Mouse (Mus musculus) heart, embryonic 11.5 days (tissue): ENCODE measurements around the gene Ccng2. TPM values are rescaled to one million over a fixed set of nuclear protein-coding genes. Genes with fewer than 3 reads are reported as not detected.

Source experiments
- ATAC-seq: fragments of 200-750 bp; cut with Nextera tagmentation; replicated peaks from 2 replicates; pipeline ENCODE4 v1.8.0; 2017; ENCODE audit warnings: moderate library complexity; ENCODE audit not compliant: insufficient number of reproducible peaks, low FRiP score, low TSS enrichment
- H3K27ac ChIP-seq: fragments of 300-500 bp; sonication (generic); 2 replicates; pipeline ENCODE4 v1.5.1; 2014; ENCODE audit warnings: mild to moderate bottlenecking, low read depth, low read length
- H3K27me3 ChIP-seq: fragments of 300-500 bp; sonication (generic); 2 replicates; pipeline ENCODE4 v1.6.1; 2014; ENCODE audit warnings: mild to moderate bottlenecking, low read length, mixed read lengths; ENCODE audit not compliant: control insufficient read depth, insufficient read depth
- H3K36me3 ChIP-seq: fragments of 300-500 bp; sonication (generic); 2 replicates; pipeline ENCODE4 v1.6.1; 2014; ENCODE audit warnings: mild to moderate bottlenecking, low read length, moderate library complexity, mixed read lengths; ENCODE audit not compliant: control insufficient read depth, insufficient read depth
- H3K4me1 ChIP-seq: fragments of 300-500 bp; sonication (generic); 2 replicates; pipeline ENCODE4 v1.6.1; 2014; ENCODE audit warnings: low read length; ENCODE audit not compliant: control insufficient read depth, insufficient read depth
- H3K4me2 ChIP-seq: fragments of 300-500 bp; sonication (generic); 2 replicates; pipeline ENCODE4 v1.6.1; 2014; ENCODE audit warnings: mild to moderate bottlenecking, moderate library complexity
- H3K4me3 ChIP-seq: fragments of 300-500 bp; sonication (generic); 2 replicates; pipeline ENCODE4 v1.5.1; 2014; ENCODE audit warnings: low read depth, low read length
- H3K9ac ChIP-seq: fragments of 300-500 bp; sonication (generic); 2 replicates; pipeline ENCODE4 v1.6.1; 2014; ENCODE audit warnings: mild to moderate bottlenecking, low read depth, low read length, moderate library complexity
- H3K9me3 ChIP-seq: fragments of 300-500 bp; sonication (generic); replicated peaks from 2 replicates; pipeline ENCODE4 v1.6.1; 2016; ENCODE audit warnings: low read length; ENCODE audit not compliant: control insufficient read depth
- WGBS: fragments of 180-500 bp; shearing (Covaris S2); extraction: QIAGEN DNeasy Blood & Tissue Kit; methylation state at CpG from one replicate; pipeline ENCODE4 v1.1.7; 2014; ENCODE audit not compliant: insufficient replicate concordance; 5-methylcytosine and 5-hydroxymethylcytosine counted together
- polyA plus RNA-seq: library from polyadenylated mRNA; unstranded; fragments of >200 nt; fragmentation: Nextera tagmentation; extraction: Ambion mirVana; gene quantifications from 2 replicates; pipeline ENCODE4 v1.2.1, GENCODE M21; 2014

Ccng2 gene
- polyA plus RNA-seq, 1 experiment from 2014 or later = 39.5 TPM

GRCm38 (mm10) chr5:93234605-93235004 lies 32.5 kb upstream of the Ccng2 start:
- H3K9me3 ChIP-seq = no peaks in the 10 kb centered on the region
- WGBS = 64% methylated on average over 2 of the region's 2 CpGs
- ATAC-seq = no peak
- H3K4me1 ChIP-seq = no peaks in the 10 kb centered on the region; the same call in 1 of the 2 replicates
- H3K4me2 ChIP-seq = no peak overlapping the region
- H3K4me3 ChIP-seq = no peak overlapping the region
- H3K27me3 ChIP-seq = no peaks in the 10 kb centered on the region
- H3K9ac ChIP-seq = no peak overlapping the region
- no peaks in the 10 kb centered on the region for H3K36me3 ChIP-seq
- H3K27ac ChIP-seq = no peak overlapping the region

GRCm38 (mm10) chr5:93235888-93236287 lies 31.2 kb upstream of the Ccng2 start:
- no peaks in the 10 kb centered on the region for H3K36me3 ChIP-seq
- no peak overlapping the region for H3K9ac ChIP-seq
- H3K4me1 ChIP-seq = peaks cover 6% of the 10 kb centered on the region; the same call in 1 of the 2 replicates
- no peak overlapping the region for H3K4me2 ChIP-seq
- no peak overlapping the region for H3K27ac ChIP-seq
- ATAC-seq = no peak
- WGBS = 94% methylated on average over 3 of the region's 3 CpGs
- H3K27me3 ChIP-seq = no peaks in the 10 kb centered on the region
- no peak overlapping the region for H3K4me3 ChIP-seq
- no peaks in the 10 kb centered on the region for H3K9me3 ChIP-seq

GRCm38 (mm10) chr5:93236541-93236940 lies 30.5 kb upstream of the Ccng2 start:
- Histone ChIP-seq H3K27ac (no peak overlapping the region), H3K9me3 (no peaks in the 10 kb centered on the region), H3K4me3 (no peak overlapping the region), H3K4me1 (peaks cover 6% of the 10 kb centered on the region; the same call in 1 of the 2 replicates), H3K36me3 (no peaks in the 10 kb centered on the region), H3K9ac (no peak overlapping the region), H3K4me2 (no peak overlapping the region), H3K27me3 (no peaks in the 10 kb centered on the region)
- no peak for ATAC-seq
- 82% methylated on average over 4 of the region's 4 CpGs for WGBS

GRCm38 (mm10) chr5:93239590-93240544 lies 27.2 kb upstream of the Ccng2 start:
- Histone ChIP-seq H3K9ac (no peak overlapping the region), H3K36me3 (no peaks in the 10 kb centered on the region), H3K4me3 (no peak overlapping the region), H3K27me3 (no peaks in the 10 kb centered on the region), H3K4me1 (peaks cover 6% of the 10 kb centered on the region; the same call in 1 of the 2 replicates), H3K4me2 (no peak overlapping the region; the same call in 1 of the 2 replicates), H3K9me3 (no peaks in the 10 kb centered on the region), H3K27ac (peak overlapping the region; percentile 57; the same call in 1 of the 2 replicates)
- 40% methylated on average over 8 of the region's 8 CpGs for WGBS
- ATAC-seq = peak; percentile 88

- Histone ChIP-seq H3K27me3 (no peaks in the 10 kb centered on the region), H3K27ac (no peak overlapping the region), H3K9ac (no peak overlapping the region), H3K4me1 (no peaks in the 10 kb centered on the region), H3K4me2 (no peak overlapping the region), H3K4me3 (no peak overlapping the region), H3K36me3 (no peaks in the 10 kb centered on the region), H3K9me3 (no peaks in the 10 kb centered on the region)
- ATAC-seq = no peak
- WGBS = 74% methylated on average over 2 of the region's 2 CpGs
These were observed 21.8 kb upstream of the Ccng2 start for GRCm38 (mm10) chr5:93245280-93245679.

- Histone ChIP-seq H3K9ac (no peak overlapping the region), H3K9me3 (no peaks in the 10 kb centered on the region), H3K4me2 (no peak overlapping the region), H3K36me3 (no peaks in the 10 kb centered on the region), H3K27ac (no peak overlapping the region), H3K4me1 (no peaks in the 10 kb centered on the region), H3K4me3 (no peak overlapping the region), H3K27me3 (no peaks in the 10 kb centered on the region)
- no peak for ATAC-seq
- WGBS = 79% methylated on average over 6 of the region's 6 CpGs
These were observed 17.0 kb upstream of the Ccng2 start for GRCm38 (mm10) chr5:93249940-93250578.

GRCm38 (mm10) chr5:93251001-93251760 lies 15.9 kb upstream of the Ccng2 start:
- H3K4me3 ChIP-seq = no peak overlapping the region
- H3K36me3 ChIP-seq = no peaks in the 10 kb centered on the region
- no peaks in the 10 kb centered on the region for H3K9me3 ChIP-seq
- ATAC-seq = no peak
- no peaks in the 10 kb centered on the region for H3K4me1 ChIP-seq
- WGBS = 72% methylated on average over 12 of the region's 12 CpGs
- no peak overlapping the region for H3K4me2 ChIP-seq
- H3K9ac ChIP-seq = no peak overlapping the region
- H3K27me3 ChIP-seq = no peaks in the 10 kb centered on the region
- no peak overlapping the region for H3K27ac ChIP-seq

- Histone ChIP-seq H3K4me3 (no peak overlapping the region), H3K36me3 (no peaks in the 10 kb centered on the region), H3K9me3 (no peaks in the 10 kb centered on the region), H3K27me3 (no peaks in the 10 kb centered on the region), H3K4me2 (no peak overlapping the region), H3K27ac (no peak overlapping the region), H3K4me1 (no peaks in the 10 kb centered on the region), H3K9ac (no peak overlapping the region)
- 85% methylated on average over 5 of the region's 5 CpGs for WGBS
- no peak for ATAC-seq
These were observed 11.2 kb upstream of the Ccng2 start for GRCm38 (mm10) chr5:93255759-93256265.
